Mouse (Mus musculus) liver, postnatal 0 days (tissue): ENCODE measurements around the gene Fkbp14. TPM values are rescaled to one million over a fixed set of nuclear protein-coding genes. Genes with fewer than 3 reads are reported as not detected.

Experiments used
- ATAC-seq: fragments of 200-750 bp; cut with Nextera tagmentation; 2 replicates; pipeline ENCODE4 v1.8.0; 2017; ENCODE audit warnings: mild to moderate bottlenecking, moderate library complexity
- DNase-seq: peaks from one replicate; pipeline ENCODE4 v3.0.0-alpha.2; 2016
- H3K27ac ChIP-seq: fragments of 300-500 bp; sonication (generic); 2 replicates; pipeline ENCODE4 v1.5.1; 2014; ENCODE audit warnings: antibody characterized with exemption, moderate library complexity, mild to moderate bottlenecking, low read depth
- H3K27me3 ChIP-seq: fragments of 300-500 bp; sonication (generic); 2 replicates; pipeline ENCODE4 v1.6.1; 2014; ENCODE audit warnings: low read length, control low read depth, mixed read lengths; ENCODE audit not compliant: insufficient read depth
- H3K36me3 ChIP-seq: fragments of 300-500 bp; sonication (generic); replicated peaks from 2 replicates; pipeline ENCODE4 v1.6.1; 2014; ENCODE audit warnings: mild to moderate bottlenecking, control low read depth, low read length, moderate library complexity, mixed read lengths; ENCODE audit not compliant: insufficient read depth
- H3K4me1 ChIP-seq: fragments of 300-500 bp; sonication (generic); 2 replicates; pipeline ENCODE4 v1.6.1; 2014; ENCODE audit warnings: antibody characterized with exemption, mild to moderate bottlenecking, control low read depth; ENCODE audit not compliant: insufficient read depth
- H3K4me2 ChIP-seq: fragments of 300-500 bp; sonication (generic); 2 replicates; pipeline ENCODE4 v1.6.1; 2014; ENCODE audit warnings: low read depth, mild to moderate bottlenecking, low read length, moderate library complexity, mixed read lengths
- H3K4me3 ChIP-seq: fragments of 300-500 bp; sonication (generic); 2 replicates; pipeline ENCODE4 v1.5.1; 2014; ENCODE audit warnings: low read depth, low read length
- H3K9ac ChIP-seq: fragments of 300-500 bp; sonication (generic); replicated peaks from 2 replicates; pipeline ENCODE4 v1.6.1; 2014; ENCODE audit warnings: mild to moderate bottlenecking, moderate library complexity
- H3K9me3 ChIP-seq: fragments of 300-500 bp; sonication (generic); 2 replicates; pipeline ENCODE4 v1.6.1; 2016; ENCODE audit warnings: mild to moderate bottlenecking, control low read depth, low read length, mixed read lengths
- CTCF ChIP-seq: sonication (generic); IDR thresholded peaks from 2 replicates; pipeline ENCODE4 v1.5.1; 2016; ENCODE audit warnings: antibody characterized with exemption, low read depth
- EP300 ChIP-seq: IDR thresholded peaks from 2 replicates; pipeline ENCODE4 v1.6.1; 2016; ENCODE audit warnings: antibody characterized with exemption, low read depth, mild to moderate bottlenecking
- WGBS: fragments of 180-500 bp; shearing (Covaris S2); extraction: QIAGEN DNeasy Blood & Tissue Kit; methylation state at CpG from one replicate; pipeline ENCODE4 v1.1.7; 2014; ENCODE audit not compliant: insufficient replicate concordance; 5-methylcytosine and 5-hydroxymethylcytosine counted together
- polyA plus RNA-seq: library from polyadenylated mRNA; unstranded; fragments of >200 nt; fragmentation: Nextera tagmentation; extraction: Ambion mirVana; gene quantifications from 2 replicates; pipeline ENCODE4 v1.2.1, GENCODE M21; 2015

Gene Fkbp14
- polyA plus RNA-seq, 1 experiment from 2014 or later: 2.3 TPM

- Histone ChIP-seq H3K9ac (no peak overlapping the region), H3K9me3 (no peaks in the 10 kb centered on the region), H3K36me3 (no peaks in the 10 kb centered on the region), H3K27ac (no peak overlapping the region), H3K4me2 (no peak overlapping the region), H3K4me1 (no peaks in the 10 kb centered on the region; the same call in 1 of the 2 replicates), H3K27me3 (peaks cover 26% of the 10 kb centered on the region), H3K4me3 (no peak overlapping the region)
- ATAC-seq (no peak), DNase-seq (no peak)
- WGBS: 79% methylated on average over 4 of the region's 4 CpGs
- no peak for TF ChIP-seq EP300
- TF ChIP-seq CTCF: no peak
Measured at GRCm38 (mm10) chr6:54563561-54563960, 33.5 kb downstream of the Fkbp14 start.

GRCm38 (mm10) chr6:54562018-54562809, 34.9 kb downstream of the Fkbp14 start:
- Histone ChIP-seq H3K36me3 (no peaks in the 10 kb centered on the region), H3K27me3 (peaks cover 24% of the 10 kb centered on the region), H3K4me2 (no peak overlapping the region), H3K4me1 (no peaks in the 10 kb centered on the region; the same call in 1 of the 2 replicates), H3K9ac (no peak overlapping the region), H3K9me3 (no peaks in the 10 kb centered on the region), H3K27ac (no peak overlapping the region), H3K4me3 (no peak overlapping the region)
- TF ChIP-seq CTCF: no peak
- no peak for TF ChIP-seq EP300
- ATAC-seq (no peak), DNase-seq (no peak)
- WGBS: 80% methylated on average over 17 of the region's 17 CpGs

GRCm38 (mm10) chr6:54558466-54558865, 38.6 kb downstream of the Fkbp14 start:
- Histone ChIP-seq H3K9ac (no peak overlapping the region), H3K4me2 (no peak overlapping the region), H3K36me3 (no peaks in the 10 kb centered on the region), H3K27ac (no peak overlapping the region), H3K4me1 (no peaks in the 10 kb centered on the region), H3K27me3 (no peaks in the 10 kb centered on the region), H3K4me3 (no peak overlapping the region), H3K9me3 (no peaks in the 10 kb centered on the region)
- WGBS: 73% methylated on average over 7 of the region's 7 CpGs
- ATAC-seq: no peak
- TF ChIP-seq EP300 (no peak), CTCF (no peak)
- DNase-seq: no peak

GRCm38 (mm10) chr6:54557671-54558070, 39.4 kb downstream of the Fkbp14 start:
- WGBS: 76% methylated on average over 7 of the region's 7 CpGs
- ATAC-seq: no peak

GRCm38 (mm10) chr6:54555816-54556215, 41.3 kb downstream of the Fkbp14 start:
- Histone ChIP-seq H3K27me3 (no peaks in the 10 kb centered on the region), H3K36me3 (no peaks in the 10 kb centered on the region), H3K9me3 (no peaks in the 10 kb centered on the region), H3K27ac (no peak overlapping the region), H3K4me1 (no peaks in the 10 kb centered on the region), H3K4me3 (no peak overlapping the region), H3K9ac (no peak overlapping the region), H3K4me2 (no peak overlapping the region)
- TF ChIP-seq CTCF (no peak), EP300 (no peak)
- ATAC-seq: no peak
- DNase-seq: no peak
- 71% methylated on average over 1 of the region's 1 CpGs for WGBS

More at GRCm38 (mm10) chr6:54557671-54558070, 39.4 kb downstream of the Fkbp14 start:
- Histone ChIP-seq H3K27me3 (no peaks in the 10 kb centered on the region), H3K36me3 (no peaks in the 10 kb centered on the region), H3K4me2 (no peak overlapping the region), H3K9ac (no peak overlapping the region), H3K4me3 (no peak overlapping the region), H3K4me1 (no peaks in the 10 kb centered on the region), H3K9me3 (no peaks in the 10 kb centered on the region), H3K27ac (no peak overlapping the region)
- TF ChIP-seq EP300: no peak
- no peak for TF ChIP-seq CTCF
- DNase-seq: no peak

- no peak overlapping the region for H3K4me2 ChIP-seq
- WGBS: 55% methylated on average over 8 of the region's 8 CpGs
- ATAC-seq (no peak), DNase-seq (no peak)
- H3K9me3 ChIP-seq: no peaks in the 10 kb centered on the region
- no peak overlapping the region for H3K27ac ChIP-seq
- H3K27me3 ChIP-seq: no peaks in the 10 kb centered on the region
- H3K9ac ChIP-seq: no peak overlapping the region
- no peaks in the 10 kb centered on the region for H3K36me3 ChIP-seq
- no peaks in the 10 kb centered on the region for H3K4me1 ChIP-seq
- H3K4me3 ChIP-seq: no peak overlapping the region
- TF ChIP-seq CTCF (no peak), EP300 (no peak)
Measured at GRCm38 (mm10) chr6:54554341-54555110, 42.6 kb downstream of the Fkbp14 start.
